Mouse (Mus musculus): ENCODE data around the gene 4933427D14Rik. TPM values are rescaled to one million over a fixed set of nuclear protein-coding genes. Genes with fewer than 3 reads are reported as not detected.
"Not testable (repeated sequence)": the region's sequence is repeated elsewhere in the genome, so short reads cannot be mapped to it uniquely, and the experiment has no call there.

Gene 4933427D14Rik
- total RNA-seq, 2 experiments from 2014 or later = 4.2 to 8.9 TPM

DNA sequence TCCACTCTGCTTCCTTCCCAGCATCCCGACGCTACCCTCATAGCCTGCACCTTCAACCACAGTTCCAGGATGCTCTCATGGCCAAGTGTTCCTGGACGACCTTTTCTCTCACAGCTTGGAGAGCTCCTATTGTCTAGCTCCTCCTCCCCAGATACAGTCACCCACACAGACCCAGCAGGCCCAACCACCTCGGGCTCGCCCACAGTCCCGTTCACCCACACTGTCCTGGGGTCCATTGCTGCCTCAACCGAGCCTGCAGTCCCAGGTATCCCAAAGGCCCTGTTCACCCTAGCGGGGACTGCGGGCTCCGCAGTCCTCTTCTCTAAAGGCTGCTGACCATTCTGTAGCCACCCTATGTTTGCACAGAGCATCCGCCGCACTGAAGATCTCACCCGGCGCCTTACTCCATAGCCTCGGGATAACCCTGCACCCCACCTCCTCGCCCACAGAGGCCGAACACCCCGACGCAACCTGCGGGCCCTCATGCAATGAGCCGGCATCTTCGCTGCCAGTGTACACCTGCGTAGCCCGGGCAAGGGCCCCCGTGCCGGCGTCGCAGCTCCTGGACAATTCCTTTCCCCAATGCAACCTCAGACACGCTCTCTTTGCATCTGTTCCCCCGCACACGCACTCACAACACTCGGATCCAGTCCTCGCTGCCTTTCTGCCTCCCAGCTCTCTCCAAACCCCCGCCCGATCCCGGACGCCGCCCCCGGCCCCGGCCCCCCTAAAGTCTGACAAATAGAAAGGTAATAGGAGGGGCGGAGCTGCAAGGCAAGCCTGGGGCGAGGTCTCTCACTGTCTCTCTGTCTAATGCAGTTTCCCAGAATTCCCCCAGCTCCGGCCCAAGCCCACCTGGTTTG lies 687 bp downstream of the 4933427D14Rik start, which contains the start of gene Gm43951:
Gene Gm43951, minus strand, starts transcription at position 500 of the 863 bp plus-strand sequence.
- peak; percentile 41 for ATAC-seq (replicated peaks; ENCODE audit: low FRiP score, poor library complexity, severe bottlenecking)

DNA sequence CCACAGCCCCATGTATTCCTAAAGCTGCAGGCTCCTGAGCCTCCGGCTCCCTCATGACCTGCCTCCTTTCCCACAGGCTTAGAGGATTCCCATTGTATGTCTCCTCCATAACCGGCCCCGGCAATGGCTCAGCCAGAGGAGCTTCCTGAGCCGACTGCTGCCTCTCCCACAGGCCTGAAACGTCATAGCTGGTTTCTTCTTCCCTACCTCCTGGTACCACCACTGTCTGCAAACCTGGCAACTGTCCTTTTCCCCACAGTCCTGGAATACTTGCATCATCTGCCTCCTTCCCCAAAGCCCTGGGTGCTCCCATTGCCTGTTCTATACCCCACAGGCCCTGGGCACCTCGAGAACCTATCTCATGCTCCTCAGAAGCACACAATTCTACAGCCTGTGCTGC lies 2.0 kb downstream of the 4933427D14Rik start:
- no peak for ATAC-seq (replicated peaks; ENCODE audit: low FRiP score, poor library complexity, severe bottlenecking)

DNA sequence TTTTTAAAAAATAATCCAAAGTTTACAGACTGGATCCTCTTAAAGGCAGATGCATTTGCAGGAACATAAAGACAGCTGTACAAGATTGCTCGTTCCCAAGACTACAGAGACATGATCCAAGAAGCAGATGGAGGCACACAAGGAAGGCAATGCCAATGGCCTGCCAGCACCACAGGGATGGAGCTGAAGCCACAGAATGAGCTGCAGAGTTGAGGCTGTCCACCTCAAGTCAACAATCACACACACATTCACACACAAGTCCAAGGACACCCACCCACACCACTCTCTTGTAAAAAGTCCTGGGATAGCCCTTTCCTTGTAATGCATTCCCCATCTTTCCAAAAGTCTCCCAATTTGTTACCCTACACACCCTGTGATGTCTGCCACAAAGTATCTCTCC lies 3.8 kb downstream of the 4933427D14Rik start:
- no peak for ATAC-seq (replicated peaks; ENCODE audit: low FRiP score, poor library complexity, severe bottlenecking)

DNA sequence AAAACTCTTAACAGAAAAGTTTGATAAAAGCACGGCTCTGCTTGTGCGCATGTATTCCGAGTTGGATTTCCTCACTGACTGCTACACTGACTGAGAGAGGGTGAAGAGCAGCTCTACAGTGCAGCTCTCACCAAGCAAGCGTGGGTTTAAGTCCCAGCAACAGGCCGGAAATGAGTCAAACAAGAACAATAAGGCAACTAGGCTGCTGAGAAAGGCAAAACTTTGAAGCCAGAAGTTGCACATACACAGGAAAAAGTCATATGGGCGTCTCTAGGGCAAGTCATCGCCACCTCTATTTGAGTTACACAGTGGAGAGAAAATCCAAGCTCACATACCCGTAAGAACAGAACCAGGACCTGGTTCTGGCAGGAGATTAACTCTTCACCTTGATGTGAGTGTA lies 10.8 kb downstream of the 4933427D14Rik start:
- no peak for ATAC-seq (replicated peaks; ENCODE audit: low FRiP score, poor library complexity, severe bottlenecking)

DNA sequence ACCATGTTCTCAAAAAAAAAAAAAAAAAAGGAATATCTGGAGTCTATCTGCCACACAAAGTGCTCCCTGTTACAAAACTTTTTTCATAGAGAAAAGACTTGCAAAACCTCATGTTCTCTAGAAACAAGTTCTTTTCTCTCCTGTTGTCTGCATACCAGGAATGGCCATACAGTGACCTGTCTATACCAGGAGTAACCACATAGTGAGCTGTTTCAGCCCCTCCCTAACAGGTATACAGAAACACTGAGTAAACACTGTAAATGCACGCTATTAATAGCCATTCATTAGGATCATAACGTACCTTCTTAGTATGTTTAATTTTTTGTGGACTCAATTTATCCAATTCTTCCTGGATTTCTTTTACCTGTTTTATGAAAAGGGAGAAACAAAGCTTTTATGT lies 13.0 kb downstream of the 4933427D14Rik start:
- no peak for ATAC-seq (replicated peaks; ENCODE audit: low FRiP score, poor library complexity, severe bottlenecking)

DNA sequence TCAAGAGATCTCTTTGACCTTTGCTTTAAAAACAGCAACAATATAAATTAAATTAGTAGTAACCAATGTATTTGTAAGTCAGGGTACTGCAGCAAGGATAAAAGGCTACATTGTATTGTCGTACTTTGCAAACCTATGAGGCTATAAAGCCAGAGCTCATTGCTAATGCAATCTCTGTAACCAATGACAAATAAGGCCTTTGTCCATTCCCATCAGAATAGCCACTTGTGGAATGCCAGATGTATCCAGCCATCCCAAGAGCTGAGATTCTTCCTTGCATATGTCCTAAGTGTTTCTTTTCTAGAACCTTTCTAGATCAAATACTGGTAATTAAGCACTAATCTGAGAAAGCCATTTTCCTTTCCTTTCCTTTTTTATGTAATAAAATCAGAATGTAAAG lies 16.4 kb downstream of the 4933427D14Rik start:
- ATAC-seq (replicated peaks; ENCODE audit: low FRiP score, poor library complexity, severe bottlenecking) = no peak

DNA sequence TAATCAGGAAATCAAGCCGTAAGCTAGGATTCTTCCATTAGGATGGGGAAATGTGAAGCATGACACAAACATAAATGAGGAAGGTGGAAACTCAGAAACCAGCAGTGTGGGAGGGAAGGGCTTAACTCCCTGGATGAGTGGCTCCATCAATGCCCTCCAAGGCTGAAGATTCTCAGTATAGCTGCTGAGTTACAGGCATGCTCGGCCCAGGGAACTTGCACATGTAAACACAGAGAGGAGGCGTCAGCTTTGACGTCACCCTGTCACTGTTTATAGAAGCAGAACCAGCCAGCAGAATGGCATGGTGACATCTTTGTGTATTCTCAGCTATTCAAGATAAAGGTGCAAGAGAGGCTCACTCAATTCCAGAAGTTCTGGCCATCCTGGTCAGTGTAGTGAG lies 23.0 kb downstream of the 4933427D14Rik start:
- ATAC-seq (replicated peaks; ENCODE audit: low FRiP score, poor library complexity, severe bottlenecking) = no peak

DNA sequence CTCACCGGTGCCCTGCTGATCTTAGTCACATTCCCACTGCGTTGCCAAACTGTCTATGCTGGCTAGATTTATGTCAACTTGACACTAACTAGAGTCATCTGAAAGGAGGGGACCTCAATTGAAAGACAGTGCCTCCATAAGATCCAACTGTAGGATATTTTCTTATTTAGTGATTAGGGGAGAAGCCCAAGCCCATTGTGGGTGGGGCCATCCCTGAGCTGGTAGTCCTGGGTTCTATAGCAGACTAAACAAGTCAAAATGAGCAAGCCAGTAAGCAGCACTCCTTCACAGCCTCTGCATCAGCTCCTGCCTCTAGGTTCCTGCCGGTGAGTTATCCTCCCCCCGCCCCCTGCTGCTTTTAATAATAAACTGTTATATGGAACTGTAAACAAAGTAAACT lies 26.1 kb downstream of the 4933427D14Rik start:
- no peak for ATAC-seq (replicated peaks; ENCODE audit: low FRiP score, poor library complexity, severe bottlenecking)

DNA sequence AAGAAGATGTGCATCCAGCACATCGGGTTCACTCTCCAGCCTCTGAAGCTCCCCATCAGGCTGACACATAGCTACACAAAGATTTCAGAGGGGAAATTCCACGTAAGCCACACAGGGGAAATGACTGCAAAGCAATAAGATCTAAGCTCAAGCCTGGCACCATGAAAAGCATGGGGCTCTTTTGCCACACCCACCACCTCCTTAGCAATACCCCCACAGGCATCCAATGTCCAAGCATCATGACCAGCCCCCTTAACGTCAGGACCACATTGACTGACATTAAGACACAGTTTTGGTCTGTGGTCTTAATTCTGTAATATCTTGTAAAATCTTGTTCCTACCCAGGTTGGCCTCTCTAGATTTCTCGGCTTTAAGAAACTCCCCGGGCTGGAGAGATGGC lies 26.7 kb downstream of the 4933427D14Rik start:
- ATAC-seq (replicated peaks; ENCODE audit: low FRiP score, poor library complexity, severe bottlenecking) = no peak

DNA sequence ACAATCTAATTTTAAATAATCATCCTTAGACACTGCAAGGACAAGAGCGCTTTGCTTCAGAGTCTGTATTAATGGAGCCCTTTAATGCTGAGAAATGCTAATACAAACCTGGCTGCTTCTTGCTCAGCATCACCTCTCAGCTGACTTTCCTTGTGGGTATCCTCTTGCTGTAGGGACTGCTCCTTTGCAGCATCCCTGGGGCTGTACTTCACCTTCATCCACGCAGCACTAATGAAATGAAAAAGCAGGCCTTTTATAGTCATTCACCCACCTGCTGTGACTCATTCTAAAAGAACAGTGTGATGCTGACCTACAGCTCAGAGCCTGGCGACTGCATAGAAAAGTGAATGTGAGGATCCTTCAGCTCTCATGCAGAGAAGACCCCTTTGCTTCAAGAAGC lies 30.7 kb downstream of the 4933427D14Rik start:
- ATAC-seq (replicated peaks; ENCODE audit: low FRiP score, poor library complexity, severe bottlenecking) = no peak

DNA sequence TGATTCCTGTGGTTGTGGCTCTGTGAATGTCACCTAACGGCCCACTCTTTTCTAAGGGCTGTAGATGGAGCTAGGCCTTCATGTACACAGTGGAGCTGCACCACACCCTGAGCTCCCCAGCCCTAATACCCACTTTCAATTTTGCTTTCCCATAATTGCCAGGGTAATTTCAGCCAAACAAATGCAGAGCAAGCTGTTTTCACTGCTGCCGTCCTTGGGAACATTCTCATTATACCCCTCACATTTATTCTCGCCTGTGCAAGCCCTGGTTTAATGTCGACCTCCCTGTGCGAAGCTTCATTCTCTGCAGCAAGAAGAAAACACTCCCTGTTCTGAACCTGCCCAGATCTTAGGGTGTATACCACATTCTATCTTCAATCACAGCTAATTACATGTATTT lies 31.3 kb downstream of the 4933427D14Rik start:
- no peak for ATAC-seq (replicated peaks; ENCODE audit: low FRiP score, poor library complexity, severe bottlenecking)

DNA sequence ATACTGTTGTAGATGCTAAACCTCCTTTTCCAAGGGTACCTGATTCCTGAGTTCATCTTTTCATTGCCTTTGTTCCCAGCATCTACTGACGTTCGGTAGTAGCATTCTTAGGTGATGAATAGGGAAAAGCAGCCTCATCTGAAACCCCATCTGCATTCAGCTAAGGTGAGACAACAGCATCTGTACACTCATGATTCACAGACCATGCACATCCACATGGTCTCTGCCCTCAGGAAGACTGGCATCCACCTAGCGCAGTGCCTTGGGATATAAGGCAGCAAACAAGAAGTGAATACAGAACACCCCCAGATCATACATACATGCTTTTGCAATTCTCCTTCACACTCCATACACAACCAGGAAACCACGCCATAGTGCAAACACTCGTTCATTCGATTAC lies 32.5 kb downstream of the 4933427D14Rik start:
- no peak for ATAC-seq (replicated peaks; ENCODE audit: low FRiP score, poor library complexity, severe bottlenecking)

DNA sequence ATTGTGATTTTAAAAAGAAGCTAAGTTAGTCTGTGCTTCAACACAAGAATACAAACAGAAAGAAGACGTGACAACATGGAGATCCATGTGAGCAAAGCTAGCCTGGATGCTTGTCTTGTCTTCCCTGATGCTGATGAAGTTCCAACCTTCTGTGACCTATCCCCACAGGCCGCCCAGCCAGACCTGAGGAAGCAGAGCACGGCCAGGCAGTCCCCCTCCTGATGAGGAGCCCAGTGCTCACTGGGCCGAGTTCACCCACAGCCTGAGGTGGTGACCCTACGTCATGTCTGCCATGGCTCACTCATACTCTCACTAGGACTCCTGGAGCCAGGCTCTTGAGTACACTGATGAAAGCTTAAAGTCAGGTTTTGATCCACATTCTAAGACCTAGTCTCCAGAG lies 33.8 kb downstream of the 4933427D14Rik start:
- ATAC-seq (replicated peaks; ENCODE audit: low FRiP score, poor library complexity, severe bottlenecking) = no peak

DNA sequence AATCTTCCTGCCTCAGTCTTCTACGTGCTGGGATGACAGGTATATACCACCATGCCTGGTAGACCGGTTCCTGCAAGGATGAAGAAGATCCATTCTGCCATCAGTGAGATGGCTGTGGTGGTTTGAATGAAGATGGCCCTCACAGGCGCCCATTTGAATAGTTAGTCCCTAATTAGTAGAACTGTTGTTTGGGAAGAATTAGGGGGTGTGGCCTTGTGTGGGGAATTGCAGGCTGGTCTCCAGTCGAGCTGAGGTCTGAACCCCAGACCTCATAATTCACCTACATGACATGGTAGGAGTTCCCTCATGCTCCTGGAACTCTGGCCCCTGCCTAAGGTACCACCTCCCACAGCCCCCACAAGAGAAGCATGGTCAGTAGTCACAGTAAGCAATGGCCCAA lies 35.4 kb downstream of the 4933427D14Rik start:
- not testable (repeated sequence) for ATAC-seq (replicated peaks; ENCODE audit: low FRiP score, poor library complexity, severe bottlenecking)

DNA sequence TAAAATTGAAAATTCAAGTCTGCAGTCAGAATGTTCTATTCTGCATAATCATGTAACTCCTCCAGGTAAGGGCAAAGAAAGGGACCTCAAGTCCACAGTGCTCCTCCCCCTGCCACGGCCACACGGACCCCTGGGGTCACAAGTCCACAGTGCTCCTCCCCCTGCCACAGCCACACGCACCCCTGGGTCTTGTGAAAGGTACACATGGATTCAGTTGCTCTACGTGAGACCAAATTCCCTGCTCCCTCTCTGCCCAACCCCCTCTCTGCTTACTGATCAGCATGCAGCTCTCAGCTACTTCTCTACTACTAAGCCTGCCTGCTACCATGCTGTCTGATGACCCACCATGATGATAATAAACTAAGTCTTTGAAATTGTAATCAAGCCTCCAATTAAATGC lies 37.4 kb downstream of the 4933427D14Rik start:
- ATAC-seq (replicated peaks; ENCODE audit: low FRiP score, poor library complexity, severe bottlenecking) = no peak

DNA sequence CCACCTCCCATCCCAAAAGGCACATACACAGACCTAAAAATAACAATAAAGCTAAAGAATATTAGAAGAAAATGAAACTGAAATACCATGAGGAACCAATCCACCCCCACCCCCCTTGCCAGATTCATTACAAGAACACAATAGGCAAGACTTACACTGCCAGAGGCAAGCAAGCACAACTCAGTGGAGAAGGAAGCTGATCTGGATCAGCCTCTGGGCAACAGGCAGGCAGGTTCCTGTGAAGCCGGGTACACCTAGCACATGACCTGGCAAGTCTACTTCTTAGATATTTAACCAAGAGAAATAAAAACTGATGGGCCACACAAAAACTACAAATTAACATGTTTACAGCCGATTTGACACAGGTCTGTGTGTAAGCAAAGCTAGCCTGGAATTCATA lies 44.1 kb downstream of the 4933427D14Rik start:
- ATAC-seq (replicated peaks; ENCODE audit: low FRiP score, poor library complexity, severe bottlenecking) = no peak

DNA sequence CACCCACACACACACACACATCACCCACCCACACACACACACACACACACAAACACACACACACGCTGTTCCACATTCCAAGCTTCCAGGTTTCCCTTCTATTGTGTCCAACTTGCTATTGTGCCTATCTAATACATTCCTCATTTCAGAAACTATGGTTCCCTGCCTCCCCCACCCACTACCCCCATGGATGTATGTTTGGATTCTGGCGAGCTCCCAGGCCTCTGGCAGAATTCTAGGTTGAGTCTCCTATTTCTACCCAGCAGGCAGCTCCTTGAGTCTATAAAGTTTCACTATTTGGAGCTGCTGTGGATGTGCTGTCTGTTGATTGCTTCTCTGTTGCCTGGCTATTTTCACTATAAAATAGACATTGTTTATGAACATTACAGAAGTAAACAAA lies 50.6 kb downstream of the 4933427D14Rik start:
- ATAC-seq (replicated peaks; ENCODE audit: low FRiP score, poor library complexity, severe bottlenecking) = no peak

DNA sequence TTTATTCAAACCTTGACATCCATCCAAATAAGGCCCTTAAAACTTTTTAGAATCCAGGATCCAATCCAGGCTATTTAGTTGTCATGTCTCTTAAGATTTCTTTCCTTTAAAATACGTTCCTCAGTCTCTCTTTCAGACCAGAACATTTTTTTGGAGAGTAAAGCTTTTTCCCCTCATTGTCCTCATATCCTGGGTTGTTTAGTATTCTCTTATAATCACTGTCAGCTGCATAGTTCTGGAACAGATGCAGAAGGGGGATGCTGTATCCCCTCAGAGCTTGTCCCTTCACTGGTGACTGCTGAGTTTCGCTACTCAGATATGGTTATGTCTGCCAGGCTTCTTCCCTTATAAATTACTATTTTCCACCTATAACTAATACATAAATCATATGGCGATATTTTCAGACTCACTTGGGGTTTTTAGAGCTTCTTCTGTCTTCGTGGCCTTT lies 51.3 kb downstream of the 4933427D14Rik start:
- no peak for ATAC-seq (replicated peaks; ENCODE audit: low FRiP score, poor library complexity, severe bottlenecking)

DNA sequence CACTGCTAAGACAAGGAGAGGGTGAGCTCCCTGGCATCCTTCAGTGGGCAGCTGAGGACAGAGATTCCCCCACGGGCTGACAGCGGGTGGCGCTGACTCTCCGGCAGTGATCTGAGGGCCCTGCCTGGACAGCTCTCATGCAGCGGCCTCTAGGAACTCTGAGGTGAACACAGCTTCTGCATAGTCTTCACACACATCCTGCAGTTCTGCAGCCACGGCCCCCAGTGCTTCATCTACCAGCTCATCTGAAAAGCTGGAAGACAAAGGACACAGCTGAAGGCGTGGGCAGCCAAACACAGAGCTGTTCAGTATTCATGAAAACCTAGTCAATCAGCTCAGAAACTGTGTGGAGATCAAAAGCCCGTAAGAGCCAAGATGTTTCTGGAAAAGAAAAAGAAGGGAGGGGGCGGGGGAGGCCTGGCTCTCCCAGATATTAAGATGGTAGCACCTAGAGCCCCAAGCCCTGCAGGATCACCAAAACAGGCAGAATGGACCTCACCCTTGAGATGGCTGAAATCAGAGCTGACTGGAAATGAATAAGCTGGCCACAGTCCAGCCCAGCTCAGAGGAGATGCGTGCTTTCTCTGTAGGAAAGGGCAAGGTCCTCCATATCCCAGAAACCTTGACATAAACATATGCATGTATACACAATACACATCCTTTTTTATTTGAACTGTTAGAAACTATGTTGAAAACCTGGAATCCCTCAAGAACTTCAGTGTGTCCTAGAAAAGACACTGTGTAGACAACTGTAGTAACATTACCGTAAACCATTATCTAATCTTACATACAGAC lies 51.9 kb downstream of the 4933427D14Rik start:
- no peak for ATAC-seq (replicated peaks; ENCODE audit: low FRiP score, poor library complexity, severe bottlenecking)

DNA sequence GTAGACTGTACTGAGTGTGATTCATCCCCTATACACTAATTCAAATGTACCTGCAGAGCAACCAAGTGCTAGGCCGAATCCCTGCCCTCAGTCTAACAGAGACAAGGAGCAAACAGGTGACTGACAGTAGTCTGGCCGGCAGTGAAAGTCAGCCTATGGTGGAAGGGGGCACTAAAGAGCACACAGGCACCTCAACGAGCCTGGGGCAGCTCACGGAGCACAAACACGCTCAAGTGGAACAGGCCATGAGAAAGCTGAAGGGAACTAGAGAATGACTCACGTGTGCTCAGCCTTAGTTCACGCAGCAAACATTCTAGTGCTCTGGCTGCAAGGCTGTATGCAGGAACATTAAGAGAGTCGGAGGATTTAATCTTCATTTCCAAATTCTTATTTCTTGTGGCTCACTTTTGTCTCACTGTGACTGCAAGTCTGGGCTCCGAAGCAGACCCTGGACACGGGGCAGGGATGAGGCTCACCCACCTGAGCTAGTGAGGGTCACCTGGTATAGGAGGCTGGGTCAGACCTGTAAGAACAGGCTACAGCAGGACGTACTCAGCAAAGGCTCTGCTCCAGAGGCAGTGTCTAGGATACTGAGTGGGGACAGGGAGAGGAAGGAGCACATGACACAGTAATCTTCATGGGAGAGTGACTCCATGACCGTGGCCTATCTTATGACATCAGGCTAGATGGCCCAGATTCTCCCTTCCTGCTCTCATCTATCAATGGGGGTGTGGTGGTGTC lies 54.0 kb downstream of the 4933427D14Rik start:
- no peak for ATAC-seq (replicated peaks; ENCODE audit: low FRiP score, poor library complexity, severe bottlenecking)

All from erythroblast, adult 5-6 weeks (primary cell).